Mouse (Mus musculus) G1E (cell line): ENCODE data around the gene Grrp1.

ENCODE experiments used
- CTCF ChIP-seq: IDR thresholded peaks from 2 replicates; pipeline ENCODE4 v1.5.1; 2012; ENCODE audit warnings: low read depth, low read length, inconsistent platforms, mixed read lengths
- GATA1 ChIP-seq: IDR thresholded peaks from 2 replicates; pipeline ENCODE4 v1.6.1; 2012; ENCODE audit warnings: borderline replicate concordance, low read length, inconsistent platforms, mixed read lengths
- POLR2AphosphoS5 ChIP-seq: IDR thresholded peaks from 2 replicates; pipeline ENCODE4 v1.6.1; 2012; ENCODE audit warnings: low read depth, low read length, inconsistent platforms; ENCODE audit not compliant: insufficient replicate concordance
- TAL1 ChIP-seq: conservative IDR thresholded peaks from 2 replicates; pipeline ENCODE4 v1.6.1; 2012; ENCODE audit warnings: low read depth, low read length, inconsistent platforms, mixed read lengths

DNA sequence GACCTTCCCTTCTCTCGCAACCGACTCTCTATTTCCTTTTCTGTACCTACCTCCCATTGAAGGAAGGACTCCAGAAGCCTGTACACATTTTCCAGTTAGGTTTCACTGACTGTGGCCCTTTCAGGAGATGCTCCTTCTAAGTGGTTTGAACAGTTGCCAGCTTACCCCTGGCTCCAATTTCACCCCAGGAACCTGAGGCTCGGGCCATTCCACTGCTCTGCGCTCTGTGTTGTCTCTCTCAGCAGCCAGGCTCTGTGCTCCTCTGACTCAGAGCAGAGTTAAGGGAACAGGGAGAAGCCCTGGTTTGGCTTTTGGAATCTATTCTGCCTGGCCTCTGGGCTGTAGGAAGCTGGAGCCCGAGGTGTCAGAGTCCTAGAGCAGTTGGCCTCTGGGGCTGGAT lies 48.2 kb upstream of the Grrp1 start:
- TF ChIP-seq POLR2AphosphoS5 = no peak
- no peak for TF ChIP-seq CTCF
- no peak for TF ChIP-seq GATA1
- no peak for TF ChIP-seq TAL1
